Mouse (Mus musculus) forebrain, embryonic 16.5 days (tissue): Measurements from ENCODE around the gene 2700049A03Rik. TPM values are rescaled to one million over a fixed set of nuclear protein-coding genes. Genes with fewer than 3 reads are reported as not detected.

Source experiments
- ATAC-seq: fragments of 200-750 bp; cut with Nextera tagmentation; 2 replicates; pipeline ENCODE4 v1.8.0; 2017; ENCODE audit warnings: mild to moderate bottlenecking, moderate library complexity
- H3K27ac ChIP-seq: fragments of 300-500 bp; sonication (generic); 2 replicates; pipeline ENCODE4 v1.5.1; 2014; ENCODE audit warnings: low read length, control low read depth
- H3K27me3 ChIP-seq: fragments of 300-500 bp; sonication (generic); replicated peaks from 2 replicates; pipeline ENCODE4 v1.6.1; 2014; ENCODE audit warnings: low read length; ENCODE audit not compliant: control insufficient read depth, insufficient read depth
- H3K36me3 ChIP-seq: fragments of 300-500 bp; sonication (generic); 2 replicates; pipeline ENCODE4 v1.6.1; 2014; ENCODE audit not compliant: control insufficient read depth, insufficient read depth
- H3K4me1 ChIP-seq: fragments of 300-500 bp; sonication (generic); replicated peaks from 2 replicates; pipeline ENCODE4 v1.6.1; 2014; ENCODE audit warnings: low read length; ENCODE audit not compliant: control insufficient read depth, insufficient read depth
- H3K4me2 ChIP-seq: fragments of 300-500 bp; sonication (generic); 2 replicates; pipeline ENCODE4 v1.6.1; 2014; ENCODE audit warnings: mild to moderate bottlenecking, low read length, control low read depth
- H3K4me3 ChIP-seq: fragments of 300-500 bp; sonication (generic); replicated peaks from 2 replicates; pipeline ENCODE4 v1.5.1; 2014; ENCODE audit warnings: mild to moderate bottlenecking, low read length, control low read depth
- H3K9ac ChIP-seq: fragments of 300-500 bp; sonication (generic); replicated peaks from 2 replicates; pipeline ENCODE4 v1.6.1; 2014; ENCODE audit warnings: low read depth, low read length, control low read depth
- H3K9me3 ChIP-seq: fragments of 300-500 bp; sonication (generic); 2 replicates; pipeline ENCODE4 v1.6.1; 2016; ENCODE audit warnings: low read length; ENCODE audit not compliant: control insufficient read depth
- WGBS: fragments of 180-500 bp; shearing (Covaris S2); extraction: QIAGEN DNeasy Blood & Tissue Kit; methylation state at CpG from one replicate; pipeline ENCODE4 v1.1.7; 2014; 5-methylcytosine and 5-hydroxymethylcytosine counted together
- polyA plus RNA-seq: library from polyadenylated mRNA; unstranded; fragments of >200 nt; fragmentation: Nextera tagmentation; extraction: Ambion mirVana; gene quantifications from 2 replicates; pipeline ENCODE4 v1.2.1, GENCODE M21; 2015

Gene 2700049A03Rik
- polyA plus RNA-seq, 1 experiment from 2014 or later, result 18.6 TPM

DNA sequence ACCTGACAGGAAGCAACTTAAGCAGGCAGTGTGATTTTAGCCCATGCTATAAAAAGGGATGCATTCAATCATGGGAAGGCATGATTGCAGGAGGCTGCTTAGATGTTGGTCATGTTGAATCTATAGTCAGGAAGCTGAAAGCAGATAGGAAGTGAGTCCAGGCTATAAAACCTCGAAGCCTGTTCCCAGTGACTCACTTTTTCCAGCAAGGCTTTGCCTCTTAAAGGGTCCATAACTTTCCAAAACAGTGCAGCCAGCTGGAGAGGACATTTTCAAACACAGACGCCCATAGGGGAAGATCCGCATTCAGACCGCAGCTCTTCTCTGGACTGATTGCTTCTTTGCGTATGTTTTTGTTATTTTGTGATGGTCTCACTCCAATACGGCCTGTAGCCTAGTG, 18.3 kb downstream of the 2700049A03Rik start:
- Histone ChIP-seq H3K4me3 (no peak overlapping the region), H3K27me3 (no peaks in the 10 kb centered on the region), H3K36me3 (peaks cover 39% of the 10 kb centered on the region), H3K9ac (no peak overlapping the region), H3K27ac (no peak overlapping the region), H3K9me3 (no peaks in the 10 kb centered on the region), H3K4me2 (no peak overlapping the region), H3K4me1 (no peaks in the 10 kb centered on the region)
- no peak for ATAC-seq
- WGBS, result 98% methylated on average over 6 of the region's 6 CpGs

GRCm38 (mm10) chr12:71157974-71158373, 21.3 kb downstream of the 2700049A03Rik start:
- no peak for ATAC-seq
- no peaks in the 10 kb centered on the region for H3K27me3 ChIP-seq
- no peak overlapping the region for H3K9ac ChIP-seq
- no peak overlapping the region for H3K27ac ChIP-seq
- H3K4me1 ChIP-seq, result no peaks in the 10 kb centered on the region
- H3K4me2 ChIP-seq, result no peak overlapping the region
- no peaks in the 10 kb centered on the region for H3K9me3 ChIP-seq
- peaks cover 38% of the 10 kb centered on the region for H3K36me3 ChIP-seq
- H3K4me3 ChIP-seq, result no peak overlapping the region
- 84% methylated on average over 6 of the region's 6 CpGs for WGBS

DNA sequence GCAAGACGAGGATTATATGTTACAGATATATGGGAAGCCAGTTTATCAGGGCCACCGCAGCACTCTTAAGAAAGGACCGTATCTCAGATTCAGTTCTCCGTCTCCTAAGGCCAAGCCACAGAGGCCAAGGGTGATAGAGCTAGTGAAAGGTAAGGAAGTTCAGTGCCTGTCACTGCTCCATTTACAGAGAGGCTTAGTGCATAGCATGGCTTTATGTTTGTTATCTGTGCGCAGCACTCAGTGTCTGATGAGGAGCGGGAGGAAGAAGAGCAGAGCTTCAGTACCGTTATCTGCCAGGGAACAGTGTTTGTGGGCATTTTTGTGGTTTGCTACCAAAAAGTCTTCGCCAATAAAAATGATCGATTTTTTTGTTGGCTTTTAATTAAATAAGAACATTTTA, 27.8 kb downstream of the 2700049A03Rik start:
- Histone ChIP-seq H3K4me2 (no peak overlapping the region), H3K36me3 (peaks cover 28% of the 10 kb centered on the region), H3K27me3 (no peaks in the 10 kb centered on the region), H3K27ac (no peak overlapping the region), H3K4me1 (no peaks in the 10 kb centered on the region), H3K4me3 (no peak overlapping the region), H3K9ac (no peak overlapping the region), H3K9me3 (no peaks in the 10 kb centered on the region)
- ATAC-seq, result no peak
- 94% methylated on average over 9 of the region's 9 CpGs for WGBS

GRCm38 (mm10) chr12:71169911-71170310, 33.3 kb downstream of the 2700049A03Rik start:
- Histone ChIP-seq H3K4me1 (no peaks in the 10 kb centered on the region), H3K27ac (no peak overlapping the region), H3K9me3 (no peaks in the 10 kb centered on the region), H3K4me2 (no peak overlapping the region), H3K9ac (no peak overlapping the region), H3K36me3 (peaks cover 18% of the 10 kb centered on the region), H3K27me3 (no peaks in the 10 kb centered on the region), H3K4me3 (no peak overlapping the region)
- WGBS, result 95% methylated on average over 1 of the region's 1 CpGs
- no peak for ATAC-seq

DNA sequence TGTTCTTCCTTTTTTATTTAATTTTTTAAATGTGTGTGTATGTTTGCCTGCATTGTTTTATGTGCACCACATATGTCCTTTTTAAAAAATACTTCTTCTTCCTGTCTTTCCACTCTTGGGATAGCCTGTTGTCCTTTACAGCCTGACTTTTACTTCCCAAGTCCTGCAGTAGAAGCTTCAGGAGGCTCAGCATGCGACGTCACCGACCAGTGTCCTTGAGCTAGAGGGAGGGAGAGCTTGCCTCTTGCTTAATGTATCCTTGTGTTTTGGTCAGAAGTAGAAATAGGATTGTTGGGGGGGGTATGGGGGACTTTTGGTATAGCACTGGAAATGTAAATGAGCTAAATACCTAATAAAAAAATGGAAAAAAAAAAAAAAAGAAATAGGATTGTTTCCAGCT, 47.1 kb downstream of the 2700049A03Rik start:
- peaks cover 23% of the 10 kb centered on the region for H3K36me3 ChIP-seq
- H3K27ac ChIP-seq, result no peak overlapping the region
- no peak overlapping the region for H3K9ac ChIP-seq
- no peaks in the 10 kb centered on the region for H3K4me1 ChIP-seq
- no peak overlapping the region for H3K4me2 ChIP-seq
- no peak overlapping the region for H3K4me3 ChIP-seq
- WGBS, result 92% methylated on average over 3 of the region's 3 CpGs
- no peaks in the 10 kb centered on the region for H3K27me3 ChIP-seq
- no peak for ATAC-seq
- H3K9me3 ChIP-seq, result no peaks in the 10 kb centered on the region

- Histone ChIP-seq H3K9ac (no peak overlapping the region), H3K27ac (no peak overlapping the region), H3K36me3 (peaks cover 26% of the 10 kb centered on the region), H3K9me3 (no peaks in the 10 kb centered on the region), H3K4me3 (no peak overlapping the region), H3K4me1 (no peaks in the 10 kb centered on the region), H3K27me3 (no peaks in the 10 kb centered on the region), H3K4me2 (no peak overlapping the region)
- ATAC-seq, result no peak
- 95% methylated on average over 4 of the region's 4 CpGs for WGBS
These were observed 47.7 kb downstream of the 2700049A03Rik start for GRCm38 (mm10) chr12:71184396-71184795.

- ATAC-seq, result no peak
- Histone ChIP-seq H3K4me1 (no peaks in the 10 kb centered on the region), H3K36me3 (peaks cover 30% of the 10 kb centered on the region), H3K27ac (no peak overlapping the region), H3K27me3 (no peaks in the 10 kb centered on the region), H3K4me3 (no peak overlapping the region), H3K9ac (no peak overlapping the region), H3K9me3 (no peaks in the 10 kb centered on the region), H3K4me2 (no peak overlapping the region)
- WGBS, result 87% methylated on average over 8 of the region's 8 CpGs
These were observed 56.1 kb downstream of the 2700049A03Rik start for GRCm38 (mm10) chr12:71192705-71193104.

- Histone ChIP-seq H3K9me3 (no peaks in the 10 kb centered on the region), H3K4me1 (no peaks in the 10 kb centered on the region), H3K27ac (no peak overlapping the region), H3K36me3 (peaks cover 12% of the 10 kb centered on the region), H3K27me3 (no peaks in the 10 kb centered on the region), H3K4me3 (no peak overlapping the region), H3K9ac (no peak overlapping the region), H3K4me2 (no peak overlapping the region)
- WGBS, result 55% methylated on average over 3 of the region's 3 CpGs
- ATAC-seq, result no peak
These were observed 61.0 kb downstream of the 2700049A03Rik start for GRCm38 (mm10) chr12:71197671-71198070.

- Histone ChIP-seq H3K4me1 (no peaks in the 10 kb centered on the region), H3K27ac (no peak overlapping the region), H3K9ac (no peak overlapping the region), H3K9me3 (no peaks in the 10 kb centered on the region), H3K4me3 (no peak overlapping the region), H3K36me3 (peaks cover 5% of the 10 kb centered on the region; the same call in 1 of the 2 replicates), H3K4me2 (no peak overlapping the region), H3K27me3 (no peaks in the 10 kb centered on the region)
- ATAC-seq, result no peak
- WGBS, result 84% methylated on average over 5 of the region's 5 CpGs
These were observed 65.1 kb downstream of the 2700049A03Rik start for GRCm38 (mm10) chr12:71201753-71202152.

DNA sequence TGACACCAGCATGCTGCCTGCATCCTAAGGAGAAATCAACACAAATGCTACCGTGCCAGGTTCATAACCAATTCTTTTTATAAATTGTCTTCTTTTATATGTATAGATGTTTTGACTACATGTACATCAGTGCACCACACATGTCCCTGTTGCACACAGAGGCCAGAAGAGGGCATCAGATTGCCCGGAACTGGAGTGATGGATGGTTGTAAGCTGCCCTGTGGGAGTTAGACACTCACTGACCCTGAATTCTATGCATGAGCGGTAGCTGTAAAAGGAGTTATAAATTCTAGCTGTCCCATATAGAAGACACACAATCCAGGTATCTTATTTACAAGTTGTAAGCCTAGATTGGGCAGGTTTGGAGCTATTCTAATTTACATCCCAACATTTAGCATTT, 67.7 kb downstream of the 2700049A03Rik start:
- Histone ChIP-seq H3K36me3 (peaks cover 5% of the 10 kb centered on the region; the same call in 1 of the 2 replicates), H3K4me1 (no peaks in the 10 kb centered on the region), H3K9ac (no peak overlapping the region), H3K4me2 (no peak overlapping the region), H3K27me3 (no peaks in the 10 kb centered on the region), H3K9me3 (no peaks in the 10 kb centered on the region), H3K4me3 (no peak overlapping the region), H3K27ac (no peak overlapping the region)
- WGBS, result 96% methylated on average over 3 of the region's 3 CpGs
- no peak for ATAC-seq
